Mouse (Mus musculus) intestine, embryonic 14.5 days (tissue): ENCODE data around the gene Rrn3. TPM values are rescaled to one million over a fixed set of nuclear protein-coding genes. Genes with fewer than 3 reads are reported as not detected.
A peak's percentile ranks its signal among the peaks of the same experiment; 100 is the strongest.
"Not testable (repeated sequence)": the region's sequence is repeated elsewhere in the genome, so short reads cannot be mapped to it uniquely, and the experiment has no call there.

Experiments
- ATAC-seq: fragments of 200-750 bp; cut with Nextera tagmentation; replicated peaks from 2 replicates; pipeline ENCODE4 v1.8.0; 2017; ENCODE audit warnings: low read depth, moderate number of reproducible peaks, moderate TSS enrichment, moderate library complexity; ENCODE audit not compliant: low FRiP score, low TSS enrichment
- DNase-seq: peaks from one replicate; pipeline ENCODE4 v3.0.0-alpha.2; 2018; ENCODE audit warnings: low spot score
- H3K27ac ChIP-seq: fragments of 300-500 bp; sonication (generic); 2 replicates; pipeline ENCODE4 v1.5.1; 2014; ENCODE audit warnings: low read depth, mild to moderate bottlenecking, control low read depth
- H3K27me3 ChIP-seq: fragments of 300-500 bp; sonication (generic); replicated peaks from 2 replicates; pipeline ENCODE4 v1.6.1; 2014; ENCODE audit warnings: low read length, control low read depth; ENCODE audit not compliant: control insufficient read depth, insufficient read depth
- H3K36me3 ChIP-seq: fragments of 300-500 bp; sonication (generic); 2 replicates; pipeline ENCODE4 v1.6.1; 2014; ENCODE audit warnings: low read length, control low read depth; ENCODE audit not compliant: control insufficient read depth, insufficient read depth
- H3K4me1 ChIP-seq: fragments of 300-500 bp; sonication (generic); replicated peaks from 2 replicates; pipeline ENCODE4 v1.6.1; 2014; ENCODE audit warnings: low read length, control low read depth, mixed read lengths; ENCODE audit not compliant: control insufficient read depth, insufficient read depth
- H3K4me2 ChIP-seq: fragments of 300-500 bp; sonication (generic); 2 replicates; pipeline ENCODE4 v1.6.1; 2014; ENCODE audit warnings: low read length
- H3K4me3 ChIP-seq: fragments of 300-500 bp; sonication (generic); 2 replicates; pipeline ENCODE4 v1.5.1; 2014; ENCODE audit warnings: low read depth, low read length, control low read depth, mixed read lengths
- H3K9ac ChIP-seq: fragments of 300-500 bp; sonication (generic); 2 replicates; pipeline ENCODE4 v1.6.1; 2014; ENCODE audit warnings: mild to moderate bottlenecking, low read length
- H3K9me3 ChIP-seq: fragments of 300-500 bp; sonication (generic); 2 replicates; pipeline ENCODE4 v1.6.1; 2016; ENCODE audit warnings: low read length, control low read depth; ENCODE audit not compliant: control insufficient read depth
- WGBS: fragments of 180-500 bp; shearing (Covaris S2); extraction: QIAGEN DNeasy Blood & Tissue Kit; methylation state at CpG from one replicate; pipeline ENCODE4 v1.1.7; 2014; 5-methylcytosine and 5-hydroxymethylcytosine counted together
- polyA plus RNA-seq: library from polyadenylated mRNA; unstranded; fragments of >200 nt; fragmentation: Nextera tagmentation; extraction: Ambion mirVana; gene quantifications from 2 replicates; pipeline ENCODE4 v1.2.1, GENCODE M21; 2014

The Rrn3 gene
- polyA plus RNA-seq, 1 experiment from 2014 or later: 54.4 TPM

DNA sequence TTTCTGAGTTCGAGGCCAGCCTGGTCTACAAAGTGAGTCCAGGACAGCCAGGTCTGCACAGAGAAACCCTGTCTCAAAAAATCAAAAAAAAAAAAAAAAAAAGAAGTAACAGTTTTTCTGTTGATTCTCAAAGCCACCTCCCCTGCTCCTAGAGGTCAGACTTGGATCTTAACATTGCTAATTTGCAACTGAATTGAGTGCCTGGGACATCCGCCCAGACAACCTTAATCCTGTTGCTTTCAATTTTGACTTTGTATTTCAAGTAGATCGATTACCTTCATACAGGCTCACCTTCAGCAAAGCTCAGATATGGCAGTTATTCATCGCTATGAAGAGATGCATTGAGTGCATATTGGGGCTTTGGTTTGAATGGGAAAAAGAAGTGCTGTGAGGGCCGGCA, 31.2 kb upstream of the Rrn3 start:
- 66% methylated on average over 5 of the region's 5 CpGs for WGBS
- H3K36me3 ChIP-seq: no peaks in the 10 kb centered on the region
- no peak overlapping the region for H3K9ac ChIP-seq
- H3K4me2 ChIP-seq: no peak overlapping the region
- ATAC-seq: no peak
- no peaks in the 10 kb centered on the region for H3K4me1 ChIP-seq
- no peaks in the 10 kb centered on the region for H3K9me3 ChIP-seq
- DNase-seq: no peak
- H3K4me3 ChIP-seq: no peak overlapping the region
- no peaks in the 10 kb centered on the region for H3K27me3 ChIP-seq
- no peak overlapping the region for H3K27ac ChIP-seq

DNA sequence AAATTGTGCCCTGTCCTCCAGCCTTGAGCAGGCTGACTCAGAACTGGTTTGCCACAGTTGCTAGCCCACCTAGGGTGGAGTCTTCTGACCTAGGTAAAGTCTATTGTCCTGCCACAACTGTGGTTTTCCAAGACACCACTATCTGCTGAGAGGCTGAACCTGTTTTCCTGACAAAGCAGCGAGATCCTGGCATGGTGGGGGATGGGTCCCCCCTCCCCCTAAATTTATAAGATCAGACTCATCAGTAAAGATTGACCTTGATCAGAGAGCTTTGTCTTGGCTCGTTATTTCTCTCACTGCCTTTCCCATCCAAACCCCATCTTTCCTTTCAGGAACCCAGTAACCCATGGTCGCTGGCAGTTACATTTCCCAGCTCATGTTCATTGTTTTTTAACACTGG, 30.5 kb upstream of the Rrn3 start:
- H3K27me3 ChIP-seq: no peaks in the 10 kb centered on the region
- no peak overlapping the region for H3K4me2 ChIP-seq
- no peak for ATAC-seq
- WGBS: 64% methylated on average over 3 of the region's 3 CpGs
- no peaks in the 10 kb centered on the region for H3K4me1 ChIP-seq
- no peak overlapping the region for H3K4me3 ChIP-seq
- no peak overlapping the region for H3K9ac ChIP-seq
- no peak overlapping the region for H3K27ac ChIP-seq
- no peaks in the 10 kb centered on the region for H3K36me3 ChIP-seq
- no peaks in the 10 kb centered on the region for H3K9me3 ChIP-seq
- no peak for DNase-seq

DNA sequence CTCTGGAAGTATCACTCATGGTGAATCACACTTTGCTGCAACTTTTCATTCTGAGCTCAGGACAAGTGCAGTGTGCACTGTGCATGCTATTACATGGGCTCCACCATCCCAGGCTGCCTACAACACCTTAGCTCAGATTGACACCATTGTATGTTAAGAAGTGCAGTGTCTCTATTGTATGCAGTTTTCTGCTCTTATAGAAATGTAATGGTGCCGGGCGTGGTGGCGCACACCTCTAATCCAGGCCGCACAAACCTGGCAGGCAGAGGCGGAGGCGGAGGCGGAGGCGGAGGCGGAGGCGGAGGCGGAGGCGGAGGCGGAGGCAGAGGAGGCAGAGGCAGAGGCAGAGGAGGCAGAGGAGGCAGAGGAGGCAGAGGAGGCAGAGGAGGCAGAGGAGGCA, 29.9 kb upstream of the Rrn3 start:
- no peak overlapping the region for H3K27ac ChIP-seq
- no peak for ATAC-seq
- no peaks in the 10 kb centered on the region for H3K9me3 ChIP-seq
- H3K36me3 ChIP-seq: no peaks in the 10 kb centered on the region
- no peaks in the 10 kb centered on the region for H3K4me1 ChIP-seq
- no peaks in the 10 kb centered on the region for H3K27me3 ChIP-seq
- DNase-seq: no peak
- WGBS: 91% methylated on average over 13 of the region's 13 CpGs
- no peak overlapping the region for H3K4me3 ChIP-seq
- H3K9ac ChIP-seq: no peak overlapping the region
- H3K4me2 ChIP-seq: no peak overlapping the region

DNA sequence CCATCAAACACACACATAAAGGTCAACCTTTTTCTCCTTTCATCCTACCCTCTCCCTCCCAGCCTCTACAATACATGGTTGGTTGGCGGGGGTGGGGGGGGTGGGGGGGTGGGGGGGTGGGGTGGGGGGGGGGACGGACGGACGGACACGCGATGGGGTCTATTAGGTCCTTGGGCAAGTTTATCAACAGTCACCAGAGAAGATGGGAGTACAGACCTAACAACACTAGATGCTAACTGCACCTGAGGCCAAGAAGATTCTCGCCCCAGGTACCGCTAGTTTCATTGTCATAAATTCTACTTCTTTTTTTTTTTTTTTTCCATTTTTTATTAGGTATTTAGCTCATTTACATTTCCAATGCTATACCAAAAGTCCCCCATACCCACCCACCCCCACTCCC, 26.5 kb upstream of the Rrn3 start:
- ATAC-seq (no peak), DNase-seq (no peak)
- Histone ChIP-seq H3K9me3 (no peaks in the 10 kb centered on the region), H3K4me2 (peak overlapping the region; percentile 93), H3K4me3 (peak overlapping the region; percentile 62), H3K27ac (no peak overlapping the region), H3K9ac (no peak overlapping the region), H3K36me3 (no peaks in the 10 kb centered on the region), H3K27me3 (no peaks in the 10 kb centered on the region), H3K4me1 (no peaks in the 10 kb centered on the region)
- WGBS: 80% methylated on average over 8 of the region's 8 CpGs

DNA sequence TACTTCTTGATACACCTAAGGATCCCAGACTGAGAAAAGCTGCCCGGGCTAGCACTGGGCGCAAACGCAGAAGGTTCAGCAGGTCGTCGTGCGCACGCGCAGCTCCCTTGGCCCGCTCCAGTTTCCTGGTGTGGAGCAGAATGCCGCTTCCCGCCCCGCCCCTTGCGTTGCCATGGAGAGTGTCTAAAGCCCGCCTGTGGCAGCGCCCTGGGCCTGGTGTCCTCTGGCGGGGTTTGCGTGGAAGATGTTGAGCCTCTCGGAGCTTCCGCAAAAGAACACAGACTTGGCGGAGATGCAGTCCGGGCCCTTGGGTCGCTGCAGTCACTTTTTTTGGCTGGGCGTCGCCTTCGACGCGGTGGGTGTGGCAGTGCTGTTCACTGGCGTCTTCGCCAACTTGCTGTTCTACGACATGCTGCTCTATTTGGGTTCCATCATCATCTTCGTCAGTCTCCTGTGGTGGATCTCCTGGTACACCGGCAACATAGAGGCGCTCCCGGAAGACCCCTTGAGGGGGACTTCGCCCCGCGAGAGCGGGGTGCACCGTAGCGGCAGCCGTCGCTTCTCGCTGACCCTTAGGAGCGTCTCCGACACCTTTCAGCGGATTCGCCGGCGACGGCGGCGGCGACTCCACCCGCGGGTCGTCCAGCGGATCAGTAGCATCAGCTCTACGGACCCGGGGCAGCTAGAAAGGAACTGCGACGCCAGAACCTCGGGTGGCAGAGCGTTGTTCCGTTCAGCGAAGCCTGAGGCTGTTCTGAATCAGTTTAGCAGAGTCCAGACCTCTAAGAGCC, 25.9 kb upstream of the Rrn3 start:
- DNase-seq (peak; percentile 94), ATAC-seq (peak; percentile 98)
- H3K9ac ChIP-seq: peak overlapping the region; percentile 49
- H3K4me1 ChIP-seq: no peaks in the 10 kb centered on the region
- H3K9me3 ChIP-seq: no peaks in the 10 kb centered on the region
- no peaks in the 10 kb centered on the region for H3K27me3 ChIP-seq
- under 1% methylated on average over 65 of the region's 65 CpGs for WGBS
- H3K4me3 ChIP-seq: peak overlapping the region; percentile 62
- H3K4me2 ChIP-seq: peak overlapping the region; percentile 93
- H3K36me3 ChIP-seq: no peaks in the 10 kb centered on the region
- H3K27ac ChIP-seq: no peak overlapping the region; the same call in 1 of the 2 replicates

DNA sequence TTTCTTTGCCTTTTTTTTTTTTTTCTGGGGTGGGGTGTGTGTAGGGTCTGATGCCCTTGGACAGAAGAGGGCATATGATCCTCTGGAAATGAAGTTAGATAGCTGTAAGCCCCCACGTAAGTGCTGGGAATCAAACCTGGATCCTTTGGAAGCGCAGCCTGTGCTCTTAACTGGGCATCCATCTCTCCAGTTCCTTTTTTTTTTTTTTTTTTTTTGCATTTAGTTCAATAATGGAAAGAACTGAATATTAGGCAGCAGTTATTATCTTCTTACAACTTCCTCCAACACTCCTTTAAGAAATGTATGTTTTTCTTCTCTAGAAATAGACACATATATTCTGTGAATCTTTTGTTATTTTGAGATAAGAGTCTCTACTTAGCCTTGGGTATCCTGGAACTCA, 22.7 kb upstream of the Rrn3 start:
- Histone ChIP-seq H3K27ac (no peak overlapping the region), H3K4me2 (no peak overlapping the region), H3K36me3 (no peaks in the 10 kb centered on the region), H3K9ac (no peak overlapping the region), H3K4me3 (no peak overlapping the region), H3K9me3 (no peaks in the 10 kb centered on the region), H3K4me1 (no peaks in the 10 kb centered on the region), H3K27me3 (no peaks in the 10 kb centered on the region)
- no peak for ATAC-seq
- DNase-seq: no peak
- WGBS: 93% methylated on average over 2 of the region's 2 CpGs

DNA sequence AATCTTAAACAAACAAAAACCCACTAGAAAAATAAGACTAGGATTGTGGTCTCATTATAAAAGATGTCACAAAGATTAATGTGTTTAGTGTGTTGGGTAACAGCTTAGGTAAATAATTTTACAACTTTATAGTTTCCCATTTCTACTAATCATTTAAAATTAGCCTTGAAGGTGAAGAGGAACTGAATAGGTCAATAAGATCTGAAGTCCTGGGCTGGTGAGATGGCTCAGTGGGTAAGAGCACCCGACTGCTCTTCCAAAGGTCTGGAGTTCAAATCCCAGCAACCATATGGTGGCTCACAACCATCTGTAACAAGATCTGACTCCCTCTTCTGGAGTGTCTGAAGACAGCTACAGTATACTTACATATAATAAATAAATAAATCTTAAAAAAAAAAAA, 17.7 kb upstream of the Rrn3 start:
- not testable (repeated sequence) for H3K9ac ChIP-seq, H3K4me1 ChIP-seq, ATAC-seq, H3K27me3 ChIP-seq, H3K9me3 ChIP-seq, H3K27ac ChIP-seq, H3K36me3 ChIP-seq, DNase-seq, H3K4me2 ChIP-seq, H3K4me3 ChIP-seq
- 82% methylated on average over 1 of the region's 1 CpGs for WGBS

DNA sequence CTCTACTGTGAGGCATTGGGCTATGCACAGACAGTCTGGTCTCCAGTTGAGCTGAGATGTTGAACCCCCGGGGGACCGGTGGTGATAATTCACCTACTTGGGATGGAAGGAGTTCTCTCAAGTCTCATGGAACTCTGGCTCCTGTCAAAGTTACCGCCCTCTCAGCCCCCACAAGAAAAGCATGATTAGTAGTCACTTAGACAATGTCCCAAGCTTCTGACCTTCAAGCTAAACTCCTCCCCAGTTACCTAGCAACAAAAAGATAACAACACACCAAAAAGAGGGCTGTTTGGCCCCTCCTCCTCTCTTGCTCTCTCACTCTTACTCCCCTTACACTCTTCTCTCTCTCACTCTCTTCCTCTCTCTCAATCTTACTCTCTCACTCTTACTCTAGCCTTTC, 16.0 kb upstream of the Rrn3 start:
- DNase-seq: no peak
- 64% methylated on average over 3 of the region's 3 CpGs for WGBS

DNA sequence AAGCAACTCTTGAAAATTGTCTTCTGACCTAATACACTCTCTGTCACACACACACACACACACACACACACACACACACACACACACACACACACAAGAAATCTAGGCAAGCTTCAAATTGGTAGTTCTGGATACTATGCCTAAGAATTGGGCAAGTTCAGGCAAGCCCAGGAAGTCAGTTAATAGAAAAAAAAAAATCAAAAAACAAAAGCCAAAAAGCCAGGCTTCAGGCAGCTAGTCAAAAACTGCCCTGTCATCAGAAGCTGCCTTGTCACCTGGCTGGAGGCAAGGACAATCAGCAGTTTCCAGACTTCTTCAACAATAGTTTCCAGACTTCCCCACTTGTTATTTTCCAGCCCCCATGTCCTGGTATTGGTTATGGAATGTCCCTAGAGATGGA, 14.1 kb upstream of the Rrn3 start:
- Histone ChIP-seq H3K4me3 (no peak overlapping the region), H3K9me3 (no peaks in the 10 kb centered on the region), H3K9ac (no peak overlapping the region), H3K27me3 (no peaks in the 10 kb centered on the region), H3K36me3 (no peaks in the 10 kb centered on the region), H3K4me1 (no peaks in the 10 kb centered on the region), H3K4me2 (no peak overlapping the region), H3K27ac (no peak overlapping the region)
- DNase-seq (no peak), ATAC-seq (no peak)

More for the DNA sequence above, 16.0 kb upstream of the Rrn3 start:
- H3K27me3 ChIP-seq: no peaks in the 10 kb centered on the region
- H3K4me2 ChIP-seq: no peak overlapping the region
- no peak for ATAC-seq
- no peak overlapping the region for H3K27ac ChIP-seq
- no peak overlapping the region for H3K9ac ChIP-seq
- no peaks in the 10 kb centered on the region for H3K36me3 ChIP-seq
- H3K9me3 ChIP-seq: no peaks in the 10 kb centered on the region
- no peaks in the 10 kb centered on the region for H3K4me1 ChIP-seq
- no peak overlapping the region for H3K4me3 ChIP-seq
